Mouse (Mus musculus) urinary bladder, postnatal 10 days (tissue): ENCODE results near the gene Vps13d.
A peak's percentile ranks its signal among the peaks of the same experiment; 100 is the strongest.

Source experiments
- DNase-seq: peaks from one replicate; pipeline ENCODE4 v3.0.0; 2022; ENCODE audit warnings: low spot score

The Vps13d gene

DNA sequence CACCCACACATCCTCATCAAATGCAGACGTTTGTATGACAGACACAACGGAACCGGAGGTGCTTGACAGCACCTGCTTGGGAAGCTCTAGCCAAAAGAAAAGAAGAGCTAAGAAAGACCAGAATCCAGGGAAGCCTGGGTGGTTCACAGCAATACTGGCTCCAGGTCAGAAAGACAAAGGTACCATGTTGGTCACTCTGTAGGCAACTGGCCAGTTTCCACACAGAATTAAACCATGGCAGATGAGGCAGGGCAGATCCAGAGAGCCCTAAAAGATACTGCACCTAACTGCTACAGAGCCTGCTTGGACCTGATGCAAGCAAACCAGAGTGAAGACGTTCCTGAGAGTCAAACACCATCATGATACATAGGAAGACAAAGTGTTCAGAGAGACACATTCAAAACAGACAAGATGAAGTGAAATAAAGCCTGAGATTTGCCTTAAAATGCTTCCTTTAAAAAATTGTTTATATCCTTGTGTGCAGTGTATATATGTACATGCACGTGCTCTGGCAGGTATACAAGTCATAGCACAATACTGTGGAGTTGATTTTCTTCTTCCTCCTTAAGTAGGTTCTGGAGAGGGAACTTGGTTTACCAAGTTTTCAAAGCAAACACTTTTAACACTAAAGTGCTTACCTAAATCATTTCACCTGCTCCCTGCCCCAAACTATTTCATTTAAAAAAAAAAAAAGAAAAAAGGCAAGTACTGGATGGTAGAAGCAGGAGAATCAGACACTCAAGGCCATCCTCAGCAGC, 44.3 kb downstream of the Vps13d start:
- no peak for DNase-seq

GRCm38 (mm10) chr4:145147006-145147961, 47.5 kb downstream of the Vps13d start:
- DNase-seq: no peak

GRCm38 (mm10) chr4:145143533-145143932, 51.3 kb downstream of the Vps13d start:
- no peak for DNase-seq

DNA sequence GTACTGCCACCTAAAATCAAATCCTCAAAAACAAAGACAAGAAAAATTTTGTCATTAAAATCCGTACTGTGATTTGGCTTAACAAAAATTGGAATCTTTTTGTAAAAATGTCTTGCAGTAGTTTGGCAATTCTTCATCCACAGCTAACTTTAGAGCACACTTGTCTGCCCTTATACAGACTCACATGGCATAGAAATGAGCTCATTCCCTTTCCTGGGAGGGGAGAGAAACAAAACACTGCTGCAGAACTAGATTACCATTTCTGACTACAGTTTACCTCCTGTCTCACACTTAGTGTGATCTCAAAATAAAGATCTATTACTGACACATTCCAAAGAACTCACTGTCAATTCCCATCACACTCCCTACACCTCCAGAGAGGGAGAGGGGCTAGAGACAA, 58.1 kb downstream of the Vps13d start:
- no peak for DNase-seq

DNA sequence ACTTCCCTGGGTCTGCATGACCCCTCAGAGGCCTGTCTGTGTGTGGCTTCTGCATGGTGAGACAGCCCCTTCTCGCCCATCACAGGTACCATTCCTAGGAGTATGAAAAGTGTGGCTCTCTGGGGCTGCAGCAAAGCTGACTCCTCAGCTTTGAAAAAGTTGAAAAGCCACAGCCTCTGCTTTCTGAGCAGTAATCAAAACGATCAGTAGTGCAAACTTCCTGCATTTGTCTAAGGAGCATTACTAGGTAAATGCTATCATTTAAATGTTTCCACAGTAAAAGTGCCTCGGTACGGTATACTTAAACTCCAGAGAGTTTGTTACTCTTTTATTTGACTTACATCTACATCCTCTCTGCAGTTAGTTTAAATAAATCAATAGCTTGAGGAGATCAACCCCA, 59.3 kb downstream of the Vps13d start:
- no peak for DNase-seq

DNA sequence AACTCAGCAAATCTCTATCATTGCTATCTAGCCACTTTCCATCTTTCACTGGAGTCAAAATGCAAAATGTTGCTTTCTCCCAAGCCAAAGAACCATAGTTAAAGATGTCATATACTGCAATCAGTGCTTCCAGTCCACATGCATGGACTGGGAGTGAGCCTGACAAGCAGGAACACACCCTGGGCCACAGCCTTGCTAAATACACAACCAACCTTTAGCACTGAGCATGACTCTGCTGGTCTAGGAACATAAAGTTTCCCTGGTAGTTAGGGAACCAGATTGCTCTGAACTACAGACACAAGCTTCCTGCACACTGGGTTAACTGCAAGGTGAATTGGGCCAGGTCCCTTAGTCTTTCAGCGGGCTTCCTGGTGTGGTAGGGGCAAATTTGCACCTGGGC, 64.0 kb downstream of the Vps13d start:
- DNase-seq: no peak

- peak; percentile 29 for DNase-seq
These were observed 64.8 kb downstream of the Vps13d start for GRCm38 (mm10) chr4:145129956-145130548.

DNA sequence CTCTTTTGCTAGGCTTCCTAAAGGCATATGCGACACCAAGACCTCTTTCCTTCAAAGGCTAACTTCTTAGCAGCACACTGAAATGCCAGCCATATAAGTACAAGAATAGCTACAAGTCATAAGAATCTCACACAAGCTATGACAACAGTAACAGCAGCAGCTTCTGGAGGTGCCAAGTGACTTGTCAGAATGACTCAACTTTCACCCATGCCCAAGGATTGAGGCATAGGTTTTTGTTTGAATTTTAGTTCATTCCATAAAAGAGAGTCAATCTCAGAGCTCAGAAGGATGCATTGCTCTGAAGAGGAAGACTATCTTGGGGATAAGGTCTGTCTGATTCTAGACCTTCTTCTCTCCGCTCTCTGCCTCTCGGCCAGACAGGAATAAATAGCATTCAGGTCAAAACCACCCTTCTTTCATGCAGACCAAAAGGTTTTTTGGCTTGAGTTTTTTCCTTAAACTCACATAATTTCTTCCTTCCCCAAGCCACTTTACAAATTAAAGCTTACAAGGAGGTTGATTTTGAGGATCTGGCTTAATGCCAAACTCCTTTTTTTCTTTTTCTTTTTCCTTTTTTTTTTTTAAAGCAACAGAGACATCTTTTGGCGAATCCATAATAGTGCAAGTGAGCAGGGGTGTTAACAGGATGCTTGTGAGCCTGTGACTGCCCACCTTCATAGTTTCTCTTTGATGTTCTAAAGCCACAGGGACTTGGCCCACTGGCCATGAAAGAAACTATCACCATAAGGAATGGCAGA, 69.2 kb downstream of the Vps13d start:
- no peak for DNase-seq

DNA sequence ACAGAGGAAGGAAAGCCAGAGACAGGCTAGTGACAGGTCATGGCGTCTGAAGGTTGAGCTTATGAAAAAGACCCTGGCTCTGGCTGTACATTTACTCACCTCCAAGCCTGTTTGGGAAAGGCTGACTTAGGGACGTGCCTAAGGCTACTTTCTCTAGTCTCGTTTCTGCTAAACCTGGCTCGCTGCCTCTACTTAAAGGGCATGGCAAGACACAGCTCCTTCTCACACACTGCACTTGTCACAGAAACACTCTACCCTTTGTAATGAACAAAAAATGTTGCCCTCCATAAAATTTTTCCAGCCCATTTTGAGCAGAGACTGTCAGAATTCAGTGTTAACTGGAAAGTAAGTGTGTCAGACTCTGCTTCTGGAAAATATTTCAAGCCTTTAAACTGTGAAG, 70.4 kb downstream of the Vps13d start:
- no peak for DNase-seq

- DNase-seq: no peak
These were observed 83.2 kb downstream of the Vps13d start for GRCm38 (mm10) chr4:145111641-145112040.

DNA sequence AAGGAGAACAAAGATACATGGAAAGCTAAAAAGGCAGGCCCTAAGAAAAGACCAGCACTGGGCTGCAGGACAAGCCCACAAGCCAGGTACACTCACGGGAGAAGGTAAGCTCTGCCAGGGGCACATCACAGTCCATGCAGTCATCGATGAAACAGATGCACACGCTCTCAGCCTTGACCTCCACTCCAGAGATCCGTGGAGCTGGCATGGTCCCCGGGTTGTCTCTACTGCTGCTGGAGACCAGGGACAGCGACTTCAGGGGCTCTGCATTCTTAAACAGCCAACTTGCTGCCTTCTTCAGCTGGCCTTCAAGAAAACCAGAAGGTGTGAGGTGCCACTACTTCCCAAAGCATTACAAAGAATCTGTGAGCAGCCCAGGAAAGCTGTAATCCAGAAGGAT, 84.1 kb downstream of the Vps13d start:
- DNase-seq: no peak

DNA sequence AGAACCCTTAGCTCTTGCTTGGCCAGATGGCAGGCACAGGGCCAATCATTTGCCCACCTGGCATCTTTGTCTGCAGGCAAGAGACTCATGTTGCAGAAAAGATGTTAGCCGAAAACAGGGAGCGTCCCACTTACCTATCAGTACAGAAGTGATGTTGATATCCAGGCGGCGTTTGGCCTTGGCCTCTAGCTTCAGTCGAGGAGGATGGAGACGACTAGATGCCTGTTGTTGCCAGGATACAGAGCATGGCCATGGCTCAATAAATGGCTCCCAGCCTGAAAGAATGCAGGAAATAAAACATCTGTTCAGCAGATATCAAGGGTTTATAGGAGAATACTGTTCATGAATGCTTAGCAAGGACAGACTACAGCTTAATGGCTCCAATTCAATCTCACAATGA, 88.0 kb downstream of the Vps13d start:
- DNase-seq: no peak

GRCm38 (mm10) chr4:145105319-145105718, 89.5 kb downstream of the Vps13d start:
- no peak for DNase-seq

DNA sequence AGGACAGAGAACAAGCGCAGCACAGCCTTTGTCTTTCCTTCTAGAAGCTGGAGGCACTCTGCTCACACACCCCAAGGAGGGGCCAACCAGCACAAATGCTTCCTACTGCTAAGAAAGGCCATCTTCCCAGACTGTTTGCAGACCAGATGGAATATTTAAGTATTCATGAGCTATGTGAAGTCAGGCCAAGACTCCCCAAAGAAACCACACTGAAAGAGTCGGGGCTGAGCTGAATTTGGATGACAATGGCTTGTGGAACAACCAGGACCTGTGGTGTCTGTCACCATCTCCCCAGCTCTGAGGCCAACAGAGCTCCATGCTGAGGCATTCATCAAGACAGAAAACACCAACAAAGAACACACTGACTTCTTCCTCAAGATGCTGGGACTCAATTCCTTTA, 89.9 kb downstream of the Vps13d start:
- DNase-seq: no peak

DNA sequence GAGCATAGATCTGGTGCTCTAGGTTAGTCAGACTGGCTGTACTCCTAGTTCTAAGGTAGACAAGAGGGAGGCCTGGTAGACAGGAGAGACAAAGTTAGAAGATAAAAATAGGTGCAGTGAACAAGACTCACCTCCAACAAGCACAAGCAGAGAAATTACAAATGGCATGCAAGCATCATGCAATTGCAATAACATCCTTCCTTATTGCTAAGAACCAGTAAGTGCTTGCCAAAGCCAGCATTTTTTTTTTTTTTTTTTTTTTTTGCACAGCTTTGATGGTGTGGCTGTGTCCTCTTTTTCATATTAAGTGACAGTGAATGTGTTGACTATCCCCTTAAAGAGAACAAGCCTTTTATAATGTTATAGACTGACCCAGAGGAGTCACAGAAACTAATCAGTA, 91.2 kb downstream of the Vps13d start:
- DNase-seq: no peak

DNA sequence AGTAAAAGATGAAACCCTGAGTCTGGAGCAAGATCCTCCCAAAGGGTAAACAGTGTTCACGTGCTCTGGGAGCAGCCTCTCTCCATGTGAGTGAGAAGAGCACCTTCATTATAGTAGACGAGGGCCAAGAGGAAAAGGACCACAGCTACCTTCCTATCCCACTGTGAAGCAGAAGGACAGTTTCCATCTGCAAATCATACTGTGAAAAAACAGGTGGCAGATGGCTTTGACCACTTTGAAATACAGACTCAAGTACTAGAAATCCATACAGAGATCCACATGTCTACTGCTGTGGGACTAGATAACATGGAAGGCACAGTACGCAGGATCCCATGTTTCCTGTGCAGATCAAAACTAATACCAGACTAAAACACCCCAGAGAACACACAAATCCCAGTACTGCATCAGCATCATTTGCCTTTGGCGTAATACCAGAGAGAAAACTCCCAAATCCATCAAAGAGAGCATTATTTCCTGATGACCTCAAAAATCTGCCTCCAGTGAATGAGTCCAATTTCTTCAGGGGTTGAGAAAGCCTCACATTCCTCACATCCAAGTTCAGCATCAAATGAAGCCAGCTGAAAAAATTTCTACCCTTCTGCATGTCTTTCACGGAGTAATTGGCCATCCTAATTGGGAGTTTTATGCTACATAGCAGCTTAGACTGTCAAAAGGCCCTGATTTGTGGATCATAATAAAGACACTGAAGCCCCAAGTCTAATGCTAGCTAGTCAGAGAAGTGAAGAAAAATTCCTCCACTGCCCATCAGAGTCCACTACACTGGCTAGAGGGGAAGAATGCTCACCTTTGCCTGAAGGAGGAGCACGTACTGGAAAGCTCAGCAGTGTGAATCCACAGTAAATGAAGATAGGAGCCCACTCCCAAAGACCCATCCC, 92.7 kb downstream of the Vps13d start:
- no peak for DNase-seq

DNA sequence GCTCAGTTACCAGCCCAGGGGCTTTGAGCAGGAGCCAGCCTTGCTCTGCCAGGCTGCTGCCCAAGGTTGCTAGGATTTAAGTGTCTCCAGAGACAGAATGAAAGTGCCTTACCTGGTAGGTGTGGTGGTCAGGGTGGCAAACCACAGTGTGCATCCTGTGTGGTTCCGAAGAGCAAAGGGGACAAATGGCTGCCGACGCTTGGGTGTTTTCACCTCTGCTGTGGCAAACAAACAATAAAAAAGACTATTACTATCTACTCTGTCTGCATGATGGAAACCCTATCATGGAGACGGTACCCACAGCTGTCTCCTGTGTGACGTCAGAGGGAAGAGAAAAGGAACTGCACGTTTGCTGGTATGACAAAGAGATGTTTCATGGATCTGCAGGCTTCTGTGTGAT, 95.0 kb downstream of the Vps13d start:
- no peak for DNase-seq

GRCm38 (mm10) chr4:145099344-145099743, 95.5 kb downstream of the Vps13d start:
- no peak for DNase-seq

GRCm38 (mm10) chr4:145097974-145098373, 96.8 kb downstream of the Vps13d start:
- DNase-seq: no peak

DNA sequence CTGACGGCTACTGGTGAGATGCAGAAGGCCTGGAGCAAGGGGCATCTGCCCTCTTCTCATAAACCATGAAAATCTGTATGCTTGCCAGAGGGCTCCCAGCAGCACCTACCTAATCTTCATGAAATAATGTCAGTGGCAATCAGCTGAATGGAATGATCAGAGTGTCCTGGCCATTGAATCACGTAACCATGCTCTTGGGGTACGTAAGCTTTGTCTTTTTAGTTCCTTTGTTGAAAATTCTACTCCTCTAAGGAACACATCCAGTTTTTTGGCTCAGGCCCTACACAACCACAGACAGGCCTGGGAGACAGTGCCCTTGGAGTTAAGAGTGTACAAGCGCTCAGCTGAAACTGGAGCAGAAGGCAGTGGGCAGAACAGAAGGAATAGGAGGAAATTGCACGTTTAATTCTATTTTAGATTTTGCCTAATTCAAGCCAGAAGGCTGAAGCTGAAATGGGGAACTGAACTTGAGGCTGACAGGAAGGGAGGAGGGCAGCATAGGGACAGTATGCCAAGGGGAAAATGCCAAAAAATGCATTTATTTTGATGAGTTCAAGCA, 98.2 kb downstream of the Vps13d start:
- no peak for DNase-seq

- no peak for DNase-seq
These were observed 108.3 kb downstream of the Vps13d start for GRCm38 (mm10) chr4:145086509-145086908.
